Mouse (Mus musculus): ENCODE measurements around the gene Axin2.

- no peak for TF ChIP-seq CTCF (IDR thresholded peaks at IDR 0.05; ENCODE audit: control insufficient read depth, insufficient read depth, low read length)
- TF ChIP-seq POLR2A (IDR thresholded peaks at IDR 0.05; ENCODE audit: borderline replicate concordance, control insufficient read depth, low read depth, low read length) = no peak
Measured at GRCm38 (mm10) chr11:108906590-108907254, 13.4 kb upstream of the Axin2 start.

Data from bone marrow, adult 2 months (tissue).